Mouse (Mus musculus): Measurements from ENCODE around the gene Telo2. TPM values are rescaled to one million over a fixed set of nuclear protein-coding genes. Genes with fewer than 3 reads are reported as not detected.

Gene Telo2
- polyA plus RNA-seq, 1 experiment from 2014 or later, result 54.6 TPM

Other genes starting within 250 kb of the Telo2 start
- gene Igfals, start 250.0 kb downstream of the Telo2 start, polyA plus RNA-seq (2015; fragmentation: Nextera tagmentation; extraction: Ambion mirVana), result 0.15 TPM in 1 of 2 replicates, not detected in the other
- gene Nubp2, start 229.6 kb downstream of the Telo2 start, polyA plus RNA-seq (2015; fragmentation: Nextera tagmentation; extraction: Ambion mirVana), result 64.1 and 65.7 TPM in 2 replicates
- 88.2 and 90.4 TPM in 2 replicates for gene Spsb3, start 229.3 kb downstream of the Telo2 start, polyA plus RNA-seq (2015; fragmentation: Nextera tagmentation; extraction: Ambion mirVana)
- gene Eme2, start 220.9 kb downstream of the Telo2 start, polyA plus RNA-seq (2015; fragmentation: Nextera tagmentation; extraction: Ambion mirVana), result 30.1 and 30.2 TPM in 2 replicates
- gene Mrps34, start 220.9 kb downstream of the Telo2 start, polyA plus RNA-seq (2015; fragmentation: Nextera tagmentation; extraction: Ambion mirVana), result 85.3 and 89.0 TPM in 2 replicates
- 88.2 and 99.9 TPM in 2 replicates for gene Nme3, start 219.5 kb downstream of the Telo2 start, polyA plus RNA-seq (2015; fragmentation: Nextera tagmentation; extraction: Ambion mirVana)
- 90.0 and 102 TPM in 2 replicates for gene Mapk8ip3, start 179.0 kb downstream of the Telo2 start, polyA plus RNA-seq (2015; fragmentation: Nextera tagmentation; extraction: Ambion mirVana)
- gene Jpt2, start 155.3 kb downstream of the Telo2 start, polyA plus RNA-seq (2015; fragmentation: Nextera tagmentation; extraction: Ambion mirVana), result 82.9 and 97.9 TPM in 2 replicates
- gene Cramp1l, start 100.2 kb downstream of the Telo2 start, polyA plus RNA-seq (2015; fragmentation: Nextera tagmentation; extraction: Ambion mirVana), result 4.0 and 5.5 TPM in 2 replicates
- 17.1 and 20.8 TPM in 2 replicates for gene Ift140, start 99.9 kb downstream of the Telo2 start, polyA plus RNA-seq (2015; fragmentation: Nextera tagmentation; extraction: Ambion mirVana)
- gene Tmem204, start 32.4 kb downstream of the Telo2 start, polyA plus RNA-seq (2015; fragmentation: Nextera tagmentation; extraction: Ambion mirVana), result 13.8 and 14.1 TPM in 2 replicates
- 0.49 TPM in 1 of 2 replicates, not detected in the other for gene Ptx4, start 4.8 kb upstream of the Telo2 start, polyA plus RNA-seq (2015; fragmentation: Nextera tagmentation; extraction: Ambion mirVana)
- 28.9 and 34.3 TPM in 2 replicates for gene Clcn7, start 17.4 kb upstream of the Telo2 start, polyA plus RNA-seq (2015; fragmentation: Nextera tagmentation; extraction: Ambion mirVana)
- gene Ccdc154, start 46.5 kb upstream of the Telo2 start, polyA plus RNA-seq (2015; fragmentation: Nextera tagmentation; extraction: Ambion mirVana), result not detected in 2 replicates
- gene Gm38655, start 59.5 kb upstream of the Telo2 start, polyA plus RNA-seq (2015; fragmentation: Nextera tagmentation; extraction: Ambion mirVana), result not detected in 2 replicates
- gene BC003965, start 68.6 kb upstream of the Telo2 start, polyA plus RNA-seq (2015; fragmentation: Nextera tagmentation; extraction: Ambion mirVana), result 33.8 and 34.1 TPM in 2 replicates
- gene Unkl, start 72.4 kb upstream of the Telo2 start, polyA plus RNA-seq (2015; fragmentation: Nextera tagmentation; extraction: Ambion mirVana), result 16.0 and 17.6 TPM in 2 replicates
- 110 and 114 TPM in 2 replicates for gene Gnptg, start 124.2 kb upstream of the Telo2 start, polyA plus RNA-seq (2015; fragmentation: Nextera tagmentation; extraction: Ambion mirVana)
- gene Tsr3, start 124.2 kb upstream of the Telo2 start, polyA plus RNA-seq (2015; fragmentation: Nextera tagmentation; extraction: Ambion mirVana), result 57.4 and 58.2 TPM in 2 replicates
- gene Baiap3, start 140.4 kb upstream of the Telo2 start, polyA plus RNA-seq (2015; fragmentation: Nextera tagmentation; extraction: Ambion mirVana), result 23.4 and 26.0 TPM in 2 replicates
- gene Ube2i, start 158.7 kb upstream of the Telo2 start, polyA plus RNA-seq (2015; fragmentation: Nextera tagmentation; extraction: Ambion mirVana), result 409 and 435 TPM in 2 replicates
- gene Prss34, start 182.4 kb upstream of the Telo2 start, polyA plus RNA-seq (2015; fragmentation: Nextera tagmentation; extraction: Ambion mirVana), result not detected in 2 replicates
- not detected in 2 replicates for gene Prss28, start 192.7 kb upstream of the Telo2 start, polyA plus RNA-seq (2015; fragmentation: Nextera tagmentation; extraction: Ambion mirVana)
- not detected in 2 replicates for gene Prss29, start 202.7 kb upstream of the Telo2 start, polyA plus RNA-seq (2015; fragmentation: Nextera tagmentation; extraction: Ambion mirVana)
- gene Tpsab1, start 229.6 kb upstream of the Telo2 start, polyA plus RNA-seq (2015; fragmentation: Nextera tagmentation; extraction: Ambion mirVana), result not detected in 2 replicates